Mouse (Mus musculus): Measurements from ENCODE around the gene Dcaf4.

GRCm38 (mm10) chr12:83562589-83562988 lies 42.3 kb downstream of the Dcaf4 start:
- no peak for TF ChIP-seq EP300 (optimal IDR thresholded peaks at IDR 0.05)
- TF ChIP-seq CTCF (IDR thresholded peaks at IDR 0.05; ENCODE audit: low read depth) = no peak
